Mouse (Mus musculus) thymus, adult 2 months (tissue): ENCODE results near the gene Akap13. TPM values are rescaled to one million over a fixed set of nuclear protein-coding genes. Genes with fewer than 3 reads are reported as not detected.
"Not testable (repeated sequence)": the region's sequence is repeated elsewhere in the genome, so short reads cannot be mapped to it uniquely, and the experiment has no call there.

ENCODE experiments used
- DNase-seq: peaks from one replicate; pipeline ENCODE4 v3.0.0; 2021
- H3K27ac ChIP-seq: fragments of 200-500 bp; 2 replicates; pipeline ENCODE4 v1.5.1; 2012; ENCODE audit warnings: low read length, control low read depth; ENCODE audit not compliant: control insufficient read depth, insufficient read depth
- H3K27me3 ChIP-seq: fragments of 200-500 bp; 2 replicates; pipeline ENCODE4 v1.6.1; 2012; ENCODE audit warnings: mild to moderate bottlenecking, low read length, moderate library complexity, mixed read lengths; ENCODE audit not compliant: control insufficient read depth, insufficient read depth
- H3K36me3 ChIP-seq: fragments of 200-500 bp; 2 replicates; pipeline ENCODE4 v1.6.1; 2012; ENCODE audit warnings: mild to moderate bottlenecking, low read length, moderate library complexity; ENCODE audit not compliant: control insufficient read depth, insufficient read depth
- H3K4me1 ChIP-seq: fragments of 200-500 bp; replicated peaks from 2 replicates; pipeline ENCODE4 v1.6.1; 2012; ENCODE audit warnings: low read length; ENCODE audit not compliant: control insufficient read depth, insufficient read depth
- H3K4me3 ChIP-seq: fragments of 200-500 bp; 2 replicates; pipeline ENCODE4 v1.5.1; 2012; ENCODE audit warnings: mild to moderate bottlenecking, low read length, control low read depth, moderate library complexity; ENCODE audit not compliant: control insufficient read depth, insufficient read depth
- CTCF ChIP-seq: fragments of 200-500 bp; IDR thresholded peaks from 2 replicates; pipeline ENCODE4 v1.5.1; 2012; ENCODE audit warnings: mild to moderate bottlenecking, control low read depth, low read length, moderate library complexity, borderline replicate concordance; ENCODE audit not compliant: control insufficient read depth, poor library complexity, insufficient read depth; ENCODE audit errors: extremely low read depth
- POLR2A ChIP-seq: fragments of 200-500 bp; IDR thresholded peaks from 2 replicates; pipeline ENCODE4 v1.6.1; 2012; ENCODE audit warnings: mild to moderate bottlenecking, low read length, control low read depth, moderate library complexity; ENCODE audit not compliant: control insufficient read depth, poor library complexity, insufficient read depth; ENCODE audit errors: extremely low read depth
- WGBS: fragments of 180-500 bp; shearing (Covaris S2); methylation state at CpG from one replicate; pipeline ENCODE4 v1.1.7; 2018; 5-methylcytosine and 5-hydroxymethylcytosine counted together
- polyA plus RNA-seq: library from polyadenylated mRNA; depleted of rRNA; stranded (reverse); fragments of >200 nt; gene quantifications from 2 replicates; pipeline ENCODE4 v1.2.3, GENCODE M21; 2012

Akap13 gene
- polyA plus RNA-seq, 1 experiment, result 47.8 TPM

DNA sequence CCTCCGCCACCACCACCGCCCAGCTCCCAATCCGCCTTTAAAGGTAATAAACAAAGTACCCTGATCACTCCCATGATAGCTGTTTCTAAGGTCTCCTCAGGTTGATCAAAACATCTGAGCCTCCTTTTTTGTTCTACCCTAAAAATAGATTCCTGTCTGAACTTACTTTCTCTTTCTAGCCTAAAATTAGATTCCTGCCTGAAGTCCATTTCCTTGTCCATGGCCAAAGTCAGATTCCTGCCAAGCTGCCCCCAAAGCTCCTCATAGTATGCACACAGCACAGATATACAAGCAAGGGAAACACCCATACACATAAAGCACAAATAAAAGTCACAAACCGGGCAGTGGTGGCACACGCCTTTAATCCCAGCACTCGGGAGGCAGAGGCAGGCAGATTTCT is 334.4 kb downstream of the Akap13 start:
- DNase-seq, result no peak
- peaks cover 38% of the 10 kb centered on the region for H3K4me1 ChIP-seq
- TF ChIP-seq CTCF (no peak), POLR2A (no peak)
- no peaks in the 10 kb centered on the region for H3K27me3 ChIP-seq
- no peaks in the 10 kb centered on the region for H3K36me3 ChIP-seq
- no peak overlapping the region for H3K27ac ChIP-seq
- H3K4me3 ChIP-seq, result no peak overlapping the region
- WGBS, result 87% methylated on average over 6 of the region's 6 CpGs

DNA sequence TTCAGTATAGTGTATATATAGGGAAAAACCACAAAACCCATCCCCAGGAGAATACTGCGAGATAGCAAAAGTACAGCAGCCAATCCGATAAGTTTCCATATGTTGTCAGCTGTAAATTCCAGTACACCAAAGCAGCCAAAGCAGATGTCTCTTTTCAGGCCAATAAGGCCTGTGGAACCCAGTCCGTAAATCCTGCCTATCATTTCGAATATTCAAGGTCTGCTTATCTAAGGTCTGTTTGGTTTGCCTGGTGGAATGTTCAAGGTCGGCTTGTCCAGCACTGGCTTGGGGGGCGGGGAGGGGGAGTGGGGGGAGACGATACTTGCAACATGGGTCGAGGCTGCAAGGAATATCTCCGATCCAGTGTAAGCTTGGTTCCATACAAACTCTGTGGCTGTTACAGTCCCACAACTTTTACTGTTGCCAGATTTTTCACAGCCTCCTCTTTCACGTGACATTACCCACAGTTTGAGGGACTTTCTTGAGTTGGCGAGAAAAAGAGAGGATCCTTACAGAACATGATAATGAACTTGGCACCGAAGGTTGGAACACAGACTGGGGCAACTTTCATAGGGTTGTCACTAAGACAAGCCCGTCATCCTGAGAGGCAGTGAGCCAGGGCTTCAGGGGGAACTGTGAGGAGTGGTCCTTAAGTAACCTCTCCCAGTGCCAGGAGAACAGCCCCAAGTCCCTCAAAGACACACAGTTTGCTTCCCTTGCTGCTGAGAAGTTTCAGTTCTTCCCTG is 335.9 kb downstream of the Akap13 start:
- H3K4me1 ChIP-seq, result peaks cover 43% of the 10 kb centered on the region
- H3K4me3 ChIP-seq, H3K27ac ChIP-seq, H3K27me3 ChIP-seq, DNase-seq, H3K36me3 ChIP-seq: not testable (repeated sequence)
- WGBS, result 96% methylated on average over 13 of the region's 13 CpGs

DNA sequence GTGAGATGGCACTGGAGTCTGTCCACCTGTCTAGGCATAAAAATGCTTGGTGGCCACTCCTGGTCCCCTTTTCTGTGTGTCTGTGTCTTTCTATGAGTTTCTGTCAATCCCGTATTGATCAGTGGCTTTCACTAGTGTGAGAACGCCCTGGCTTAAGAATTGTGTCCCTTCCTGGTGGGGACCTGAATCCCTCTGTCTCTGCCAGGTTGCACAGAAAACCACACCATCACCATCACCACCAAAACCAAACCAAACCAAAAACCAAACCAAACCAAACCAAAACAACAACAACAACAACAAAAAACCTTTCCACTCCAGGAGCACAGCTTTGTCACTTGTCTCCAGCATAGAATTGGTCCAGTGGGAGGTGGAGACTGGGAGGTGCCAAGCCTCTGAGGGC is 337.8 kb downstream of the Akap13 start:
- Histone ChIP-seq H3K27me3 (no peaks in the 10 kb centered on the region), H3K4me1 (peaks cover 40% of the 10 kb centered on the region), H3K36me3 (no peaks in the 10 kb centered on the region), H3K27ac (no peak overlapping the region), H3K4me3 (no peak overlapping the region)
- DNase-seq, result no peak
- no peak for TF ChIP-seq CTCF
- no peak for TF ChIP-seq POLR2A
- WGBS, result 70% methylated on average over 2 of the region's 2 CpGs

DNA sequence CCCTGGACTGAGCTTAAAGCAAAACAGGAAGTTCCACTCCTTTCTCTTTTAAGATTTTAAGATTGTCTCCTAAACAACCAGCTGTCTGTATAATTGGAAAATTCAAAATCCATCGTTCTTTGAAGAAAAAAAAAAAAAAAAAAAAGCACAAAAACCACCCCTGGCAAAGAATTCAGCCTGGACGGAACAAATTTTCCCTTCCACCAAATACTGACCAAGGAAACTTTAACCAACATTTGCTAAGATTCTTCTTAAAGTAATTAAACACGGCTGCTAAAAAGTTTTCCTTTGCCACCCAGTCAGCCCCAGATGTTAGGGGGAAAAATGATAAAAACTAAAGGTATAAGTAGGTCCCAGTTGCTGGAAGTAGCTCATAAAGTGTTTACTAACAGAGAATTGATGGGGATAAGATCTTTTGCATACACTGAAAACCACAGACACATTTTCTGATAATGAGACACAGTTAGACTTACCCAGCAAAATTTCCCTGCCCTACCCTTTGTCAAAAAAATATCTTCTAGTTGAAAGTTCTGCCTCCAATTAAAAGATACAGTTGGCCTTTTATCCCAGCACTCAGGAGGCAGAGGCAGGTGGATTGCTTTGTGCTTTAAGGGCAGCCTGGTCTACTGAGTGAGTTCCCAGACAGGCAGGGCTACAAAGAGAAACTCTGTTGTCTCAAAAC is 338.5 kb downstream of the Akap13 start:
- DNase-seq, result no peak
- Histone ChIP-seq H3K4me3 (no peak overlapping the region), H3K36me3 (no peaks in the 10 kb centered on the region), H3K27ac (peak overlapping the region; percentile 43; the same call in 1 of the 2 replicates), H3K4me1 (peaks cover 38% of the 10 kb centered on the region), H3K27me3 (no peaks in the 10 kb centered on the region)
- TF ChIP-seq CTCF, result no peak
- TF ChIP-seq POLR2A, result no peak
- 34% methylated on average over 3 of the region's 3 CpGs for WGBS

DNA sequence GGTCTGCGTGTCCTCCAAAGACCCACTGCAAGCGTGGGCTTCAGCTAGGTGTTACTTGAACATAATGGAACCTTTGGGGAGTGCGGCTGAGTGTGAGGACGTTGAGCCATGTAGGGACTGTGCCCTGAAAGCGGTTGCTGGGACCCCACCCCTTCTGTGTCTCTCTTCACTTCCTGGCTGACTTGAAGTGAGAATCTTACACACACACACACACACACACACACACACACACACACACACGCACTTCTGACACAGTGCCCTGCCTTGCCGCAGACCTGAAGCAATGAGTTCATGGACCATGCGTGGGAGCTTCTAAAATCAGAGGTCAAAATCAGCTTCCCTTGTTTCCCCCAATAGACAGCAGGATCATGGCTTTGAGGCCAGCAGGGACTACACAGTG is 339.8 kb downstream of the Akap13 start:
- WGBS, result 48% methylated on average over 8 of the region's 8 CpGs
- Histone ChIP-seq H3K36me3 (no peaks in the 10 kb centered on the region), H3K27ac (peak overlapping the region; percentile 4; the same call in 1 of the 2 replicates), H3K4me1 (peaks cover 31% of the 10 kb centered on the region), H3K27me3 (no peaks in the 10 kb centered on the region), H3K4me3 (no peak overlapping the region)
- peak; percentile 66 for DNase-seq
- no peak for TF ChIP-seq POLR2A
- no peak for TF ChIP-seq CTCF

DNA sequence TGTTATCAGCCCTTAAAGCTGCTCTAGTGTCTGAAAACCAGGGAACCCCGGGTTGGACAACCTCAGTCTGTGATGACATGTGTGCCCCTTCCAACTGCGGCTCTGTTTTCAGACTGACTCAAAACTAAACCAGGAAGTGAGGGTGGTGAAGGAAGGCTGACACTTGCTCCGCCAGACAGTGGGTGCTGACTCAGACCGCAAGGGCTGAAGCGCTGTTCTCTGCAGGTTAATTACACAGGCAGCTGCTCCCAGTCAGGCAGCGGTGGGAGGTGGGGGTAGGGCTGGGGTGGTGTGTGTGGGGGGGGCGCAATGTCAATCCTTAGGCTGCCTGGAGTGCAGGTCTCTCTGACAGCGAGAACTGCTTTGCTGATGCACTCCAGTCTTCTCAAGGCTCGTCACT is 341.1 kb downstream of the Akap13 start:
- Histone ChIP-seq H3K4me1 (peaks cover 33% of the 10 kb centered on the region), H3K27me3 (no peaks in the 10 kb centered on the region), H3K36me3 (no peaks in the 10 kb centered on the region), H3K27ac (peak overlapping the region; percentile 85), H3K4me3 (no peak overlapping the region)
- peak; percentile 75 for DNase-seq
- TF ChIP-seq CTCF, result 0 out of 2 replicates have a peak, but pooled peaks have one; percentile 33
- no peak for TF ChIP-seq POLR2A
- WGBS, result under 1% methylated on average over 9 of the region's 9 CpGs

DNA sequence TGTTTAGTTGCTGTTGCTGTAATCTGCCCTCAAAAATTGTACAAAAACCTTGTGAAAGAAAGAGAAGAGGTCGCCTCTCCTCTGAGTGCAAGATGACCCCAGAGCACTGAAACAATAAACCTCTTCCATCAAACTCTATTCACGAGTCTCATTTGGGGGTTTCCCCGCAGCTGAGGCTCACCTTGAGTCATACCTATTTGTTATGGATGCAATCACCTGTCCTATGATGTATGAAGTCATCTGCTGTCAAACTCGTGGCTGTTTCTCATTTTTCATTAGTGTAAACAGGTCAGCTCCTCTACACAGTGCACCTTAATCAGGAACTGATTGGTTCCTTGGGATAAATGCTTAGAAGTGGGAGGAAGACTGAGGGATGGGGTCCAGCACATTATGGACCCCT is 345.2 kb downstream of the Akap13 start:
- no peak for TF ChIP-seq POLR2A
- no peak for TF ChIP-seq CTCF

More for the DNA sequence above, 345.2 kb downstream of the Akap13 start:
- Histone ChIP-seq H3K4me1 (peaks cover 17% of the 10 kb centered on the region), H3K4me3 (no peak overlapping the region), H3K27ac (no peak overlapping the region), H3K36me3 (no peaks in the 10 kb centered on the region), H3K27me3 (no peaks in the 10 kb centered on the region)
- 82% methylated on average over 4 of the region's 4 CpGs for WGBS
- no peak for DNase-seq
